Mouse (Mus musculus) left cerebral cortex, adult 9 months (tissue): ENCODE measurements around the gene Sipa1l1.

ENCODE experiments used
- DNase-seq, 2 experiments: peaks; one replicate each; pipeline ENCODE4 v3.0.0; 2022; ENCODE audit warnings: low spot score in 2 of 2

Gene Sipa1l1

DNA sequence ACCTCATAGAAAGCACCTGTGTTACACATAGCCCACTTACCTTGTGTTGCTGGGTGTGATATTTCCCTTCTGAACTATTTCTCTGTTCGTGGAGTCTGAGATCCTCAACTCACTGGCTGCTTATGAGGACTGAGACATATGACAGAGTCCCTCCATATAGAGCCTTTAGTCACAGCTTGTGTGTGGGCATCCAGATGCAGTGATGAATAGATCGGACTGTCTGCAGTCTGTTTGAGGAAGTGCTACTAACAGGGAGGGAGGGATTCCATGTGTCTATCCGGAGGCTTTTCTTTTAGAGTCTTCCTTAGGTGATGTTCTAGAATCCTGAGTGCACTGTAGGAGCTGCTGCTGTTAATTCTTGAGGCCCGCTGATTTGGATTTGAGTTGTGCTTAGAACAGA is 165.4 kb downstream of the Sipa1l1 start:
- DNase-seq: no peak

DNA sequence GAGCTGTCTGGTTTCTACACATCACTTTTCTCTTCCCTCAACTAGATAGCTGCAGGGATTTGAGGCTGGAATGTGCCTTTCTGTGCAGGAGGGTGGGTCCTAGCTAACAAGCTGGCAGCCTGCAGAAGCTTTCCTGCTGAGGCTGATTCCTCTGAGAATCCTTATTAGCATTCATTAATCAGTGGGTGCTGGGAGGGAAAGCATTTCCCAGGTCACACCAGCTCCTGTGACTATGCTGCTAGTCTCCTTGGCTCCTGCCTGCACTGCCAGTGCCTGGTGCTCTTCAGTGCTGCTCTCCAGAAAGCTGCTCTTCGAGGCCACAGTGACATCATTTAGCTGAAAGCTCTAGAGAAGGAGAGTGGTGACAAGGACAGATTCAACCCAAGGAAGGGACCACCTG is 166.0 kb downstream of the Sipa1l1 start:
- DNase-seq: no peak

DNA sequence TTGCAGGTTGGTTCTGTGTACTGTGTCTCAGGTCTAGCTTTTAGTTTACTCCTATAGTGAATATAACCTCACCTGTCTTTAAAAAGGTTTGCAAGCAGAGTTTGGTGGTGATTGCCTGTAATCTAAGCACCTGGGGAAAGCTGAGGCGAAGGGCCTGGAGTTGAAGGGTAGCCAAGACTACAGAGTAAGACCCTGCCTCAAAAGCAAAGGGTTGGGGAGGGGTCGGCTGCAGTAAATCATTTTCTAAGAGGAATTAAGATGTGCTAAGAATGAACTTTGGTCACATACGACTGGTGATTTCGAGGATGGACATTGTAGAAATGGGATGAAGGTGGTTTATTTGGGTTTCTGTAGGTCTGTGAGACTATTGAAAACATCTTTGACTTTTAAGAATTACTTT is 169.4 kb downstream of the Sipa1l1 start:
- DNase-seq: no peak

DNA sequence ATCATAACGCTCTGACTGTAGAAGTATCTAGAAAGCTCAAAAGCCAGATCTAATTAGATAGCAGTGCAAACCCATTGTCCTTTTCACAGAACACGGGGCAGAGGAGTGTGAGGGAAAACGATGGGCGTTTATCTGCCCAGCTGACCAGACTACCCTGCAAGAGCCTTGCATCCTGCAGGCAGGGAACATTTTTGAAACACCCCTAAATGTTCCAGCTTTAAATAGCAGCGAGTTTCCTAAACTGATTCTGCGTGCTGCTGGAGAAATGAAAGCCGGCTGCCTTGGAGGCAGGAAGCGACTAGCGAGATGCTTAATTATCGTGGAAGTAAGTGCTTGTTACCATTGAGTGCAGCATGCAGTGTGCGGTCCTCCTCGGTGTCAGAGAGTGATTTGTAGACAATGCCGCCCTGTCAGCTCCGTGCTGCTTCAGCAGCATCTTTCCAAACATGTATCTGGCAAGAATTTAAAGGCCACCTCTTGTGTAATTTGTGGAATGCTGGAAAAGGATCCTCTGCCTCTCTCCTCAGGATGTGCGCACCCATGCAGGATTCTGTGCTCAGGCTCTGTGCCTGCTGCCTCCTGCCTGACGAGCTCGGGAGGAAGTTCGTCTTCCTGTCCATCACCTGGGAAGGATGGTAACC is 170.2 kb downstream of the Sipa1l1 start:
- DNase-seq: peak; percentile 69

DNA sequence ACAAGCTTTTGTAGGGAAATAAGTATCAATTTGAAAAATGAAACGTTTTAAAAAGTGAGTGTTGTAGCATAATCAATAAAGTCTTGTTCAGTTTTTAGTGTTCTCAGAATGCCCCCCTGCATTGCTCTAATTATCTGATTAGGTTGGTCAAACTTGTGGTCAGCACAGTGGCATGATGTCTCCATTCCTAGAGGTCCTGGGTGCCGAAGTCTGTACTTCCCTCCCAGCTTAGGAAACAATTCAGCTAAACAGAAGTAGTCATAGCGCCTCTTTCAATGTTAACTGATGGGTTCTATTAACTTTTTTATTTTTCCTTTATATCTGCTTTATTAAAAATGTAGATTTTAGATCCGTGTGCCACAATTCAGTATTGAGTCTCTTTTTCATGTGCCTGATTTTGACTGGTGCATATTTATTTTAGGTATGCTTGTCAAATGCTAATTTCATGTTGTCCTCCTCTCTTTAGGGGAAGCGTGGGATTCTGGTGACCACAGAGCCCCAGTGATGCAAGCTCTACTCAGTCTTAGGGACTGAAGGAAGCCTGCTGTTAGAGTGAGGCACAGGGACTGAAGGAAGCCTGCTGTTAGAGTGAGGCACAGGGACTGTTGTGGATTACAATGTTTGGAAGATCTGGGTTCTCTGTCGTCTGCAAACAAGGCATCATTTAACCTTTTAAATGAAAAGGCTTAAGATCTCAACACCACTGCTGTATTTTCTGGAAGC is 171.2 kb downstream of the Sipa1l1 start:
- no peak for DNase-seq

DNA sequence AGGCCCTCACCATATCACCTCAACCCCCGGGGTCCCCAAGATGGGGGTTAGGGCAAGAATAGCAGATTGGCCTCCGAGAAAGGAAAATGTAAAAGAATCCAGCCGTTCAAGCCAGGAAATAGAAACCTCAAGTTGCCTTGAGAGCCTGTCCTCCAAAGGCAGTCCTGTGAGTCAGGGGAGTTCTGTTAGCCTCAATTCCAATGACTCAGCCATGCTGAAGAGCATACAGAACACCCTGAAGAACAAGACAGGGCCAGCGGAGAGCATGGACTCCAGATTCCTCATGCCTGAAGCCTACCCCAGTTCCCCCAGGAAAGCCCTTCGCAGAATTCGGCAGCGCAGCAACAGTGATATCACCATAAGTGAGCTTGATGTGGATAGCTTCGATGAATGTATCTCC is 172.1 kb downstream of the Sipa1l1 start:
- no peak for DNase-seq

DNA sequence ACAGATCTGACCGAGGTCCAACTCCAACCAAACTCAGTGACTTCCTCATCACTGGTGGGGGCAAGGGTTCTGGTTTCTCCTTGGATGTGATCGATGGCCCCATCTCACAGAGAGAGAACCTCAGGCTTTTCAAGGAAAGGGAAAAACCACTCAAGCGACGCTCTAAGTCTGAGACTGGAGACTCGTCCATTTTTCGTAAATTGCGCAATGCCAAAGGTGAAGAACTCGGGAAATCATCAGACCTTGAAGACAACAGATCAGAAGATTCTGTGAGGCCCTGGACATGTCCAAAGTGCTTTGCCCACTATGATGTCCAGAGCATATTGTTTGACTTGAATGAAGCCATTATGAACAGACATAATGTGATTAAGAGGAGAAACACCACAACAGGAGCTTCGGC is 172.6 kb downstream of the Sipa1l1 start:
- DNase-seq: no peak

DNA sequence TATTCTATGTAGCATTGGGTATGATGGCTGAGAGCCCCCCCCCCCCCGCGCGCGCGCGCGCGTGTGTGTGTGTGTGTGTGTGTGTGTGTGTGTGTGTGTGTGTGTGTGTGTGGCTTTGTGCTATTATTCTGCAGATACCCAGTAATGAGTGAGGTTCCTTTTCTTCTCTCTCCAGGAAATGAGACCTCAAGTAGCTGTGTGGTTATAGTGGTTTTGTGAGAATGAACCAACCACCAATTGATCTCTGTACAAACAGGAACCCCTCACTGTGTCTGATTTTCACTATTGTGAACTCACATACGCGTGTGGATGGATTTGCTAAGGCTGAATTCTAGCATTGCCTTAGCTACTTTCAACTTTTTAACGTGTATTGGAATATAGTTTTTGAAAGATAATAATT is 181.0 kb downstream of the Sipa1l1 start:
- DNase-seq: no peak

DNA sequence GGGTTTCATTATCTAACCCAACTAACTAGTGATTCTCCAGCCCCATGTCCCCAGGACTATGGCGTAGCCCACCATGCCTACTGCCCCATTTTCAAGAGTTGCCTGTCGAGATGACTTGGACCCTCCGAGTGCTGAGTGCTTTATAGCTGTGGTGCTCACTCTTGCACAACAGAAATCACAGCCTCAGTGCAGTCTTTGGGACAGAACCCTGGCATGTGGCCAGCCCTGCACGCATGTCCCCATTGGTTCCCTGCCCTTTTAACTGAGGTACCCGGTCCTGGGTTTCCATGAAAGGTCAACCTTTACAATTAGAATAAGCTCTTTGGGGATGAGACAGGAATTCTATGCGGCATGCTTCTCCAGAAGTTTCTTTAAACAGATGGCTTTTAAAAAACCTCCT is 181.8 kb downstream of the Sipa1l1 start:
- DNase-seq: no peak

DNA sequence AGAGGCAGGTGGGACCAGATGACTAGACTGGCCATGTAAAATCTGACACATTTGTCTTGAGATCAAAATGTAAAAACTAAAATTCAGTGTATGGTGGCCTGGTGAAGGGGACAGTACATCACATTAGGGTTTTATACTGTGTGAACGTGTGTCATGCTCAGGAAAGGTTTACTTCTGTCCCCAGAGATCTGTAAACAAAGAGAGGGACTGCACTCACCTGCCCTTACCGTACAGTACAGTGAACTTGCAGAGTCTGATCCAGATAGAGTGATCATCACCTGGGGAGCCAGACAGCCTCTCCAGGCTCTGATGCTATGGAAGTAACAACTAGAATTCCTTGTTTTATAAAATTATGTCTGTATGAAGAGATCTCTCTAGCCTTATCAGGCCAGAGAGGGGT is 184.5 kb downstream of the Sipa1l1 start:
- DNase-seq: no peak

DNA sequence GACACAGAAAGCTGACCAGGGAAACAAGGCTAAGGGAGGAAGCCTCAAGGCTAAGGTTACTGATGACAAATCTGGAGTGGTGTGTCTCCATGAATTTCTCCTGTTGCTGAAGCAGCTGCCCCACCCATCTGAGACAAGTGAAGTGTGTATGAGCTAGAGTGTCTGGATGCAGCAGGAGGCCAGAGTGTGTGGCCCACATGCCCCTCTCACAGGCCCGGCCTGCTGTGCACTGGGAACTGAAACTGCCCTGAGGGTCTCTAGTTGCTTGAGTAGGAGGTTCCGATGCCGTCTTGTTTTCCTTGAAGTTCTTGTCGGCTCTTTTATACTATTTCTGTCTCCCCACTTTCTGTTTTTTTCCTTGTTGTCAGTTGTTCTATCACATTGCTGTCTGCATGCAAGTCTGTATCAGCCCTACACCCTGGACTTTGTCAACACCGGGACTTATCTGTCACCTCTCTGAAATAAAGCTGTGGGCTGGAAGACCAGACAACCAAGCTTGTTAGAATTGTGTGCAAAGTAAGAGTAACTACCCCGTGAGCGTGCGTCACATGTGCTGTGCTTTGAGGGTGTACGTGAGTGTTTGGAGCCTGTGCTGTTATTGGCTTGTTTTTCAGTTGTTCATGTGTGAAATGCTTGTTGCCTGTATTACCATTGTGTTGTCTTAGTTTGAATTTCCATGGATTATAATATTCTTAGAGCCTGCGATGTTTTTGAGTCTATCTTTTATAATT is 186.5 kb downstream of the Sipa1l1 start:
- no peak for DNase-seq

DNA sequence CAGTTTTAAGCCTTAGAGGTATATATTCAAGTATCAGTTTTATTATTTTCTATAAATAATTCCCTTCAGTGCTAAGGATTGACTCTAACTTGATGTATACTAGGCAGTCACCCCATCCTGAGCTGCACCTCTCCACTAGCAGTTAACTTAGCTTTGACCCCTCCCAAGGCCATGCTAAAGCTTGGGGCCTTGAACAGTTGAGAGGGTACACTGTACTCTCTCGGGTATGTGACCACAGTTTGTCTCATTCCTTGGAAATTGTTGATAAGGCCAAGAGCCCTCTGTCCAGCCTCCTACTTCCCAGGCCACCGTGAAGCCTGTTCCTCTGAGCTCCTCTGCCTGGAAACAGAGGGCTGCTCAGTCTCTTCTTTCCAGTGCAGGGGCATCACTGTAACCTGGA is 187.4 kb downstream of the Sipa1l1 start:
- no peak for DNase-seq

DNA sequence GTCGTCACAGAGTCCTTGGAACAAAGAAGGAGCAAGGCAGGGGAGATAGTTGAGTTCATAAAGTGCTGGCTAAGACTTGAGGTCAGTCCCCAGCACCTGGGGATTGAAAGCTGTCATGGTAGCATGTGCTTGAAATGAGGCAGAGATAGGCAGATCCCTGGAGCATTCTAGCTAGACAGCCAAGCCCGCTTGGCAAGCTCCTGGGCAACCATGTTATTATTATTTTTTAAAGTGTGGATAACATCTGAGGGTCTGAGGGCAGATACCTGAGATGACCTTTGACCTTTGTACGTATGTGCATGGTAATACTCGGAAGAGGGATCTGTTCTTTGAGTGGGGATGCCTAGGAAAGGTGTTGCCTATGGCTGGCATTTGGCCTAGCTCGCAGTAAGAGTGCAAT is 188.3 kb downstream of the Sipa1l1 start:
- DNase-seq: no peak

DNA sequence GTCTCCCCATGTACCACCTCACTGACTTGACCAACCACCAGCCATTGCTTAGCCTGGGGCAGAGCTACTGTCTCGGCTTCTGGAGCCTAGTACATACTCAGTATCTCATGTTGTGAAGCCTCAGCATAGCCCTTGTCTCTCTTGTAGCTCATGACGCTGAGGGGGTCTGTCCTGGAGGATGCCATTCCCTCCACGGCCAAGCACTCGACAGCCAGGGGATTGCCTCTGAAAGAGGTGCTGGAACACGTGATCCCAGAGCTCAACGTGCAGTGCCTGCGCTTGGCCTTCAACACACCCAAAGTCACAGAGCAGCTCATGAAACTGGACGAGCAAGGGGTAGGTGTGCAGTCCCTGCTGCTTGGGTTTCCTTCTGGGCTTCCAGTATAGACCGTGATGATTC is 193.7 kb downstream of the Sipa1l1 start:
- DNase-seq: no peak

DNA sequence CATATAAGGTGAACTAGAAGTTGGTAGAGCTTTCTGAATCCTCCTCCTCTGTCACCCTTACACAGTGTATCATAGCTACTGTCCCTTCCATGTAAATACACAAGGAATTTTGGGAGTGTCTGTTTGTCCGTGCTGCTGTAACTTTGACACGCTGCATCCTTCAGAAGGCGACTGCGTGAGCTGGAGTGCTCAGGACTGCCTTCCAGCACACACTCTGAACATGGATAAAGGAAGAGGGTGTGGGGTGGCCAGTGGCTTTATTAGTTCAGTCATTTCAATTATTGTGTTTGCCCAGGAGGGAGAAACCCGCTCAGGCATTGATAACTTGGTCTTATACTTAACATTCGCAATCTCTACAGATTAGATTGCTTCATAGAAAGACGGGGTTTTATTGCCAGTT is 195.1 kb downstream of the Sipa1l1 start:
- DNase-seq: no peak

DNA sequence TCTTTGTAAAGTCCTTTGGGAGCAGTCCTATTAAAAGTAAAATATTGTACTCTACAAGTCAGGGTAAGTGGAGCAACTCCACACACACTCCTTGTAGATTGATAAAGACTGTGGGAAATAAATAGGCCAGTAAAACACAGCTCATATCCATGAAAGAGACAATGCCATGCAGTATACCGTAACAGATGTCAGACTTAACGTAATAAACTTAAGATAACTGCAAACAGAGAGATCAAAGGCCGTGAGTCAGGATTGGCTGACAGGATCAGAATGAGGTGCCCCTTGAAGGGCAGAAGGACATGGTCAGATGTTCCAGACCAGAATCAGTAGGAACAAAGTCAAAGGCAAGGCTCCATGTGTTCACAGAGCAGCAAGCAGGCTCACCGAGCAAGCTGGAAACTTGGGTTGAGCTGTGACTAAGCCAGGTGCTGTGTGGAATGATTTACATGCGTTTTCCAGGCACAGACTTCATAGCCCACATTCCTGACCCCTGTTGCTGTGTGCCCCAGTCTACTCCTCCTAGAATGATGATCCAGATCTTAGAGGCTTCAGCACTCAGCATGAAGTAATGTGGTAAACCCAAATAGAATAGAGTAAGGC is 196.3 kb downstream of the Sipa1l1 start:
- no peak for DNase-seq

DNA sequence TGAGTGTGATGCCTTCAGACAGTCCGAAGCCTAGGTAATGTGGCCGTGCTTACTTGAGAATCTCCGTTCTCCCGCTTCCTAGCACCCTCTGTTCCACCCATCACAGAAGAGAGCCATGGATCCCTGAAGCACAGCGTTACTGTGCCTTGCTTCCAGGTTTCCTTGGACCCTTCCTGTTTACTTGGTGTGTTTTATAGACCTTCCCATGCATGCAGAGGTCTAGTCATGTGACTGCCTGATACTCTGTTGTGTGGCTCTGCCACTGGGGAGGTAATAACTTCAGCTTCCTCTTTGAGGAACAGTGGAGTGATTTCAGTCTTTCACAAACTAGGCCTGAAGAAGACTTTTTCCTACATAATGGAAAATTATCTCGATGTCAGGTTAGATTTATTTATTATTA is 197.6 kb downstream of the Sipa1l1 start:
- no peak for DNase-seq

DNA sequence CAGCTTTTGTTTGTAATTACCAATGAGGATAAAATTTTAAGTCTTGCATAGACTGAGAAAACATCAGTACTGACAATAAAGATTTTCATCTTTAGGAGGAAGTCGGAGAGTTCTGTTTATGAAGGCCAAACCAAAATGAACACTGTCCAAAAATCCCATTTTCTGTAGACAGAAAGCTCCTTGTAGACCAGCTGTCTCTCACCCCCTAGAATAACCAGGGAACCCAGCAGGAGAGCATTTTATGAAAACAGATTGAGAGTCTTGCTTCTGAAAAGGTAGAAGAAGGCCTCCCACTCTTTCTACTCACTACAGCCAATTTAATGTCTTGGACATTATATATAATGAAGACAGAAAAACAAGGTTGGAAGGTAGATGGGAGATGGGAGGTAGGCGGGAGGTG is 198.2 kb downstream of the Sipa1l1 start:
- no peak for DNase-seq

DNA sequence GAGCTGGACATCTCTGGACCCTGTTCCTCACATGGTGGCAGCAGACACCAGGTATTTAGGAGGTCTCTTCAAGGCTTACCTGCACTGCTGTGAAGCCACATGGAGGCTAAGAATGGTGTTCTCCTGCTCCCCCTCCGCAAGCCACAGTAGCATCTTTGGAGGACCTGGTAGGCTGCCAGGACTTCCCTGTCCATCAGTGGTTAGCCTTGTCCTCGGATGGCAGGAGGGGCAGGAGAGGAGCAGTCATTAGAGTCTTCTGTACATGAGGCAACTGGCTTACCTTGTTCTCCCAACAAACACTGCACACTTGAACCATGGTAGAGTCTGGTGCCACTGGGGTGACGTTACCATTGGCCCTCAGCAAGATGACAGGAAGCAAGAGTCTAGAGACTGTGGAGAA is 198.9 kb downstream of the Sipa1l1 start:
- DNase-seq: no peak

DNA sequence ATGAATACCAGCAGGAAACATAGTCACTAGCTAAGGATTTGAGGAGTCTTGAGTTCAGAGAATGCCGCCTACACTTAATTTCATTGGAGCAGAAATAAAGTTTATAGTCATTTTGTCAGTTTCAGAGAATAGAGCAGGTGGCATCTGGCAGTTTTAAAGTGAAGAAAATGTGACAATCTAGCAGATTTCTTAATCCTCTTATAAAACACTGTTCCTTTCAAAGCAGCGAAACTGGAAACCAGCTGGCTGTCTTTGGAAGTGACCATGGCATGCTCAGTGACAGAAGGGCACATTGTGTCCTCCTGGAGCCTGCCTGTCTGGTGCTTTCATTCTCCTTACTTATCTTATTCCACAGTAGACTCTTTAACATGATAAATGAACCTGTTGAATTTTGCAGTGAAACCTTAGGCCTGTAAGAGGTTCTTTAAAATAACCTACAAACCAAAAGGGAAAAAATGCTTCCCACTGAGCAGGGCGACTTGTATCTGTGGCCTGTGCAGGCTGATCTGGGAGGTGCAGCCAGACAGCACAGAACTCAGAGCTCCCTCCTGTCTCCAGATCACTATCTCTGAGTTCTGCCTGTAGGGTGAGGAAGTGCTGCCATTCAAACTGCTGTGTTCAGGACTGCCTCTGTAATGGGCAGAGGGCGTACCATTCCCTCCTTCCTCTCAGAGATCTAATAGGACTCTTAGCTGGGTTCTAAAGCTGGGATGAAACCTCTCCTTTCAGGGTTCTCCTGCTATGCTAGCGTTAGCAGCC is 200.5 kb downstream of the Sipa1l1 start:
- no peak for DNase-seq

DNA sequence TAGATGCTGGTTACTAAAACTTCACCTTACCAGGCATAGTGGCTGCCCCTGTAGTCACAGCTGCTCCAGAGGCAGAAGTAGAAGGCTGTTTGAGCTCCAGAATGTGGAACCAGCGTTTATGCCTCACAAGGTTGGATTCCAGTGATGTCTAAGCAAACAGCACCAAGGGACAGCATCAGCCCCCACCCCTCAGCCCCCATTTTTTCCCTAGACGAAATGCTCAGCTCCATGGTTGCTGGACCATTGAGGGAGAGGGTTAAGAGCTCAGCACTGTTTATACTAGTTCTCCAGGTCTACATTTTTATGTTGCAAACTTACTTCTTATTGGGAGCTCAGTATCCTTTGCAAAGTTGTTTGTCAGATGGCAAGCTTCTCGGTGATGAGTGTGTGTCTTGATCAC is 202.1 kb downstream of the Sipa1l1 start:
- DNase-seq: no peak

DNA sequence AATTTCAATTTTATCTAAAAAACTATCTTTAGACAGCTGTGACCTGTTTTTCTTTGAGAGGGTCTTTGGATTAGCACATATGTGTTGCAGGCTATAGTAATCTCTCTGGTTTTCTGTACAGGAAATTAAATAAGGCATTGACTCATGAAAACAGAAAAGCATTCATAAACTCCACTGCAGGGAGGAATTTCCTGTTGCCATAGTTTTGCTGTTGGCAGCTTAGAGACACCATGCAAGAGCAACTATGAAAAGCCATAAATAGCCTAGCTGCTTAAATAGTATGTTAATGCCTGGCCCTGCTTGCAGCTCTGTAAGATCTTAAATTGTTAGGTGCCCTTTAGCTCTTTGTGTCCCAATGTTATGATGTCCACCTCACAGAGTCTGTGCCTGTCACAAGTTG is 204.9 kb downstream of the Sipa1l1 start:
- DNase-seq: no peak
